Mouse (Mus musculus): Measurements from ENCODE around the gene Naip6.
A peak's percentile ranks its signal among the peaks of the same experiment; 100 is the strongest.
"Not testable (repeated sequence)": the region's sequence is repeated elsewhere in the genome, so short reads cannot be mapped to it uniquely, and the experiment has no call there.

Naip6 gene

GRCm38 (mm10) chr13:100317256-100317893 lies at the start of gene Naip6:
TSS of gene Naip6 (minus strand) at chr13:100317674.
- DNase-seq (ENCODE audit: low read depth, low spot score): not testable (repeated sequence)

DNA sequence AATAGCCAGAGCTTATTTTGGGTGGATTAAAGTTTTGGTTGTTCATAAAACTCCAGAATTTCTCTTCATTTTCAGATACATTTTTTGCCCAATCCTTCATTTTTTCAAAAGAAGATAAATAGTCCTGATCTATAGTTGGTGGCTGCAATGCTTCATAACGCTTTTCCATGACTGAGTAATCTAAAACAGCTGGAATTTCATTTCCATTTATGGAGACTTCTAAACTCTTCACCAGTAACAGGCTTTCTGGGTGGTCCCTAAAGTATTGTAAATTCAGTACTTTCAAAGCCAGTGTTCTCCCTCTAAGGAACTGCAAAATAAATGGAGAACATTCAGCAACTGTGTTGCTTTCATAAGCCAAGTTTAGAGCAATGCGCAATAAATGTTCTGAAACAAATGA lies 34.8 kb upstream of the Naip6 start:
- DNase-seq (ENCODE audit: low read depth, low spot score): not testable (repeated sequence)

- DNase-seq (ENCODE audit: low read depth, low spot score): not testable (repeated sequence)
Measured at GRCm38 (mm10) chr13:100349510-100350173, 32.2 kb upstream of the Naip6 start.

- no peak for DNase-seq (ENCODE audit: low read depth, low spot score)
Measured at GRCm38 (mm10) chr13:100341822-100342221, 24.3 kb upstream of the Naip6 start.

- DNase-seq (ENCODE audit: low read depth, low spot score): peak; percentile 38
Measured at GRCm38 (mm10) chr13:100331728-100332127, 14.3 kb upstream of the Naip6 start.

- not testable (repeated sequence) for DNase-seq (ENCODE audit: low read depth, low spot score)
Measured at GRCm38 (mm10) chr13:100328899-100329298, 11.4 kb upstream of the Naip6 start.

GRCm38 (mm10) chr13:100328029-100328428 lies 10.6 kb upstream of the Naip6 start:
- DNase-seq (ENCODE audit: low read depth, low spot score): not testable (repeated sequence)

DNA sequence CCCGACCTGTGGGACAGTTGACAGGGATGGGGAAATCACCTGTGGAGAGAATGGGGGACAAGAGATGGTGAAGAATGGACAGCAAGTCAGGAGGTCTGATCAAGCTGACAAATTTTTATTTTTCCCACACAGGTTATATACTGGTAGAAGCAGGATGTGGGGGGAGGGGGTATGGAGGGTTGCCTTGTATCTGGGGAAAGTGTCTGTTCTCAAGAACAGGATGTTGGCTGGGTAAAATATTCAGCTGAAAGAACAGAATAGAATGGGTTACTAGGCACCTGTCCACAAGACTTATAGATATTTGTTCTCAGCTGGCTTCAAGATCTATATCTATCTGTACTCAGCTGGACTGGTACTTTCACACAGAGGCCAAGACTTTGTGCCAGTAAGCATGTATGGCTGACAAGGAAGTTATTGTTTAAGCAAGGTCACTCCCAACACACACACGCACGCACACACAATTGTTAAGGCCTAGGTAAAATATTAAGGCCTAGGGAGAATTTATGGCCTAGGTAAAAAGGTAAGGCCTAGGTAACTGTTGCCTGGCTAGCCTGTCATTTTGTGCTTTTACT lies 4.9 kb upstream of the Naip6 start:
- DNase-seq (ENCODE audit: low read depth, low spot score): not testable (repeated sequence)

DNA sequence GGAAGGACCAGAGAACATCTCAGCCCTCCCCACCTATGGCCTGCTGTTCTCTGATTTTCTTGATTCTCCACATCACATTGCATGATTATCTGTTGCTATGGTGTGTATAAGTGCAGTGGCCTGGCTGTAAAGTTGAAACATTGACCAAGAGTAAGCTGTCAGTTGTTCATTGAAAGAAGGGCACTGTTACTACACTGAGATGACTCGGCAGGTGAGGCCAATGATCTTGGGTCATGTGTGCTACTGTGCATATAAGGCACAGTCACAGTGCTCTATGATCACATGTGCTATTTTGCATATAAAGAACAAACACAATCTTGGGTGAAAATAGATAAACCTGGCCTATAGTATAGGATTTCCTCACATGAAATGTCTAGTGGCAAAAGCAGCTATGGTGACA lies 32.9 kb downstream of the Naip6 start:
- DNase-seq (ENCODE audit: low read depth, low spot score): no peak

- not testable (repeated sequence) for DNase-seq (ENCODE audit: low read depth, low spot score)
Measured at GRCm38 (mm10) chr13:100271474-100272132, 45.9 kb downstream of the Naip6 start.

- DNase-seq (ENCODE audit: low read depth, low spot score): not testable (repeated sequence)
Measured at GRCm38 (mm10) chr13:100256996-100257395, 60.5 kb downstream of the Naip6 start.

- not testable (repeated sequence) for DNase-seq (ENCODE audit: low read depth, low spot score)
Measured at GRCm38 (mm10) chr13:100255925-100256324, 61.5 kb downstream of the Naip6 start.

- DNase-seq (ENCODE audit: low read depth, low spot score): not testable (repeated sequence)
Measured at GRCm38 (mm10) chr13:100251897-100252296, 65.6 kb downstream of the Naip6 start.

- not testable (repeated sequence) for DNase-seq (ENCODE audit: low read depth, low spot score)
Measured at GRCm38 (mm10) chr13:100246896-100247519, 70.5 kb downstream of the Naip6 start.

DNA sequence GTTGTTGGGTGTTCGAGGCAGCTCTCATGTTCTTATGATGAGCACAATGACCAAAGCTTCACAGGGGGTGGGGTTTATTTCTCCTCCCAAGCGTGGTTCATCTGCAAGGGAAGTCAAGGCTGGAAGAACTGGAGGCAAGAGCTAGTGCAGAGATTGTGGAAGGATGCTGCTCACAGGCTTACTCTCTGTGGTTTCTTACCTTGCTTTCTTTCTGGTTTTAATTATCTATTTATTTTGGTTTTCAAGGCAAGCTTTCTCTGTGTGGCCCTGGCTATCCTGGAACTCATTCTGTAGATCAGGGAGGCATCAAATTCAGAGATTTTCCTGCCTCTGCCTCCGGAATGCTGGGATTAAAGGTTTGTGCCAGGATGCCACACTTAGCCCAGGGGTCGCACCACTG lies 71.3 kb downstream of the Naip6 start, which contains the start of gene Naip5:
TSS of gene Naip5 (minus strand) at position 101 of the 400 bp plus-strand sequence.
- not testable (repeated sequence) for DNase-seq (ENCODE audit: low read depth, low spot score)

DNA sequence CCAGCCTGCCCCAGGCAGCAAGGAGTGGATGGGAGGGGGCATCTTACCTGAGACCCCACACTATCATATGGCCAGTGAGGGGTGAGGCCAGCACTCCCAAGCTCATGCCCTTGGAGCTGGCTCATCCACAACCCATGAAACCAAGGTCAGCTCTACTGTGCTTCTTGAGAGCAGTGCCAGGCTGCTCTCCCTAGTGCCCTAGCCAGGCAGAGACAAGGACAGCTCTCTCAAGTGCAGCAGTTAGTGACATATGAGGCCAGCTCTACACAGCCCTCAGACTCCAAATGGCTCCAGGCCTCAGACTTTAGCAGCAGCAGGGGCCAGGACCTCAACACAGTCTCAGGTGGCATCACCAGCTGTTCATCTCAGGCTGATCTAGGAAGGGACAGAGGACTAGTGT lies 73.8 kb downstream of the Naip6 start:
- DNase-seq (ENCODE audit: low read depth, low spot score): no peak

Measured in R1 (cell line).